Mouse (Mus musculus) testis, adult 2 months (tissue): ENCODE data around the gene Ednrb.

Experiments
- CTCF ChIP-seq: fragments of 200-500 bp; IDR thresholded peaks from 2 replicates; pipeline ENCODE4 v1.5.1; 2012; ENCODE audit warnings: low read depth, mild to moderate bottlenecking, inconsistent platforms, low read length, moderate library complexity; ENCODE audit not compliant: control insufficient read depth, insufficient read depth, insufficient replicate concordance
- POLR2A ChIP-seq: fragments of 200-500 bp; IDR thresholded peaks from 2 replicates; pipeline ENCODE4 v1.6.1; 2012; ENCODE audit warnings: low read depth, mild to moderate bottlenecking, inconsistent platforms, low read length, moderate library complexity; ENCODE audit not compliant: control insufficient read depth

DNA sequence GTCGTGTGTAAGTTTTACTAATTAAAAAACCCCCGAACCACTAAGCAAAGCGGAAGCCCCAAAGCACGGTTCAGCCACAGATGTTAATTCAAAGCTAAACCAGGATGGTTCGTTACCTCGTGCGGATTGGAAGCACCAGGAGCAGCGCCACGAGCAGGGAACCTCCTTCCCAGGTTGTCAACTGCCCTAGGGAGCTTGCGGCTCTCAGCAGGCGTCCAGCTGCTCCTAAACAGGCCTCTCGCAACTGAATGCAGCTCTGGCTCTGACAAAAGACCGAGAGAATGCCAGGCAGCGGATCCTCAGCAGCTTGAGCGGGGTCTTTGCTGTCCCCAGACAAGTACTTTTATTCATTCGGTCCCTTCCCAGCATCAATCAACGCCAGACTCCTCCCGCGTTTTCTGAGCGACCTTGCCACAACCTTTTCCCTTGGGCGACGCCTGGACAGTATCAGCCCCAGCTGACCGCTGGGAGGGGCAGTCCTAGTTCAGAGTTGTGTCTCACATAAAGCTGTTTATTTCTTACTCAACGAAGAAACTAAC, at the start of gene Ednrb:
- TF ChIP-seq POLR2A (no peak), CTCF (no peak)
